Mouse (Mus musculus) gastrocnemius, adult 18-20 months (tissue): ENCODE measurements around the gene Sned1. TPM values are rescaled to one million over a fixed set of nuclear protein-coding genes. Genes with fewer than 3 reads are reported as not detected.
A peak's percentile ranks its signal among the peaks of the same experiment; 100 is the strongest.

Source experiments
- DNase-seq: peaks from one replicate; pipeline ENCODE4 v3.0.0; 2021; ENCODE audit warnings: low spot score
- microRNA-seq: library from miRNA; unstranded; fragments of <30 nt; microRNA quantifications from one replicate; pipeline ENCODE4 v1.2.0, GENCODE M21; 2021
- total RNA-seq, 2 experiments: library from RNA; stranded (reverse); gene quantifications; 2 replicates each; pipeline ENCODE4 v1.2.3; 2021

Sned1 gene
- total RNA-seq, 2 experiments from 2014 or later = 3.7 to 4.1 TPM

DNA sequence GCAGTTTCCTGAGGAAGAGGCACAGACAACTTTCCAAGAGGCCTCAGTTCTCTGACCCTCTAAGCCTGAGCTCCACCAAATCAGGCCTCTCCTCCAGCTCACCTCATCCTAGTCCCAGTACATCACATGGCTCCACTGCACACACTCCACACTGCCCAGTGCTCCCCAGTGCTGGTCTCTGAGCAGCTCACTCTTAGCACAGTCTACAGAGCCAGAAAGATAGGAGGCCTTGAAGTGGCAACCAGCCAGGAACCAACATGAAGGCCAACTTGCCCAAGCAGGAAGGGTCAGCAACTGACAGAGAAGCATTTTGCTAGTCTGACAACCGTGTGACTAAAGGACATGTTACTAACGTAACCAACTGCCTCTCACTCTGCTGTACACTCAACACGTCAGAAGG, 64.9 kb downstream of the Sned1 start:
- no peak for DNase-seq

DNA sequence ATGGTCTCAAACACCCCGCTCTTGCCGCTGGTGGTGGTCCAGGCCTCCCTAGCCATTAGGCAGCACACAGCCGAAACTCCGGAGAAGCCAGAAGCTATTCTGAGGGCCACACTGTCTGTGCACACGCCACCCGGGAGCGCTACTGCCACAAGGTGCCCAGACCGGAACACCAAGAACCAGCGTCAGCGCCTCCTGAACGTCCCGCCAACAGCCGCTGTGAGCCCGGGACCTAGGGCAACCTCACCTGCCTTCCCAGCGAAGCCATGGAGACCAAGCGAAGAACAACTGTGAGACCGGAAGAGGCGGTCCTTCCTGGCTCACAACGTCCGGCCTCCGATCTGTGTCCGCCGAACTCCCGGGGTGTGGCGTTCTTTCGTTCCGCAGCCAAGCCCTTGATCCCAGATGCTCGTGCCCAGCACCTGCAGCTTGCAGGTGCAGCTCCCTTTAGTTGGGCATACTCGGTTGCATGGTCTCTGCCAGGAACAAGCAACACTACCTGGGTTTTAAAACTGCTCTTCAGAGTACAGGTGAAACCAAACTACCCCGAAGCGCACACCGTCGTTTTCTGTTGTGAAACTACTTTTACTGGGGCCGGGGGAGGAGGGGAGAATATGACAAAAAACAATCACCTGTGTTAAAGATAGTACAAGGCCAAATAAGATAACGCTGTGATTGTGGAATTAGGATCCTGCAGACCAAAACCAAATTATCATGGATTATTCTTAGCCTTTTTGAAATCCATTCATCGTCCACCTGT, 70.1 kb downstream of the Sned1 start, which contains the start of gene Mterf4:
TSS of gene Mterf4 (minus strand) at position 335 of the 757 bp plus-strand sequence.
- peak; percentile 79 for DNase-seq

DNA sequence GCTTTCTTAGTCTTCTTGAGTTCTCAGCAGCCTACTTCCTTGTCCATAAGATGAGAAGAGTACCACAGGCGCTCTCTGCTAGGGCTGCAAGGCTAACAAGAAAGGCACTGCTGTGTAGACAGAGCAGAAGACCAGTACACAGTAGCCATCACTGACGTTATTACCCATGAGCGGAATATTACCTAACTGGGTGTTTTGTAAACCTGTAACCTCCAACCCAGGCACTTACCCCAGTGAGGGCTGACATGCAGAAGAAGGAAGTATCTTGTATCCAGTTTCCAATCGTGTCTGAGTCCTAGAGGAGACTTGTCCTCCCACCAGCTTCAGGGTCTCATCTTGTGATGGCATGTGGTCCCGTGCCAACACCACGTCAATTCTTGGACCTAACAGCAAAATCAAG, 88.3 kb downstream of the Sned1 start:
- no peak for DNase-seq

DNA sequence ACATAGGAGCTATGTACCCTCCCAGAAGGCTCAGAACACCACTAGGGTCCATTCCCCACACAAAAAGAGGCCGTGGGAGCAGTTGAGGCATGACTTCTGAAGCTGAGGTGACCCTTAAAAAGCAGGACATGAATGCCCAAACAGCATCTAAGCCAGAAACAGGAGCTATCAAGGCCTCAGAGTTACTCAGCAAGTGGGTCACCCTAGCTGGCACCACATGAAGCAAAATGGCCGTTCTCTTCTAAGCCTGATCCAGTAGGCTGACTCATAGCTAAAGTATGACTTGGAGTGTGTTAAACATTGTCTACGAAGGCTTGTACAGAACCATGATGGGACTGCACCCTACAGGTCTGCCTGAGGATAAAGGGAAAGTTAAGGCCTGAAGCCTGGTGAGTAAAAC, 90.8 kb downstream of the Sned1 start:
- no peak for DNase-seq

DNA sequence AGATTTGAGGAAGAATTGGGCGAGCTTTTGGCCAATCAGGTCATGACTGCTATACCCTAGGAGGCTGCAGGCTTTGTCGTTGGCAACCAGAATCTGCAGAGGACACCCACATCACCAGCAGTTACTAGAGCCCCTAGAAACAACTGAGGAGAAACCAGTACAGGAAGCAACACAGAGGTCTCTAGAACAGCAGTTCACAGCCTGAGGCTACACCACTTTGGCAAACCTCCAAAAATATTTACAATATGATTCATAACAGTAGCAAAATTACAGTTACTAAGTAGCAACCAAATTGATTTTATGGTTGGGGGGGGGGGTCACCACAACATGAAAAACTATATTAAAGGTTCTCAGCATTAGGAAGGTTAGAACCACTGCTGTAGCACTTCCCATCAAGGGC, 99.0 kb downstream of the Sned1 start:
- DNase-seq = no peak

DNA sequence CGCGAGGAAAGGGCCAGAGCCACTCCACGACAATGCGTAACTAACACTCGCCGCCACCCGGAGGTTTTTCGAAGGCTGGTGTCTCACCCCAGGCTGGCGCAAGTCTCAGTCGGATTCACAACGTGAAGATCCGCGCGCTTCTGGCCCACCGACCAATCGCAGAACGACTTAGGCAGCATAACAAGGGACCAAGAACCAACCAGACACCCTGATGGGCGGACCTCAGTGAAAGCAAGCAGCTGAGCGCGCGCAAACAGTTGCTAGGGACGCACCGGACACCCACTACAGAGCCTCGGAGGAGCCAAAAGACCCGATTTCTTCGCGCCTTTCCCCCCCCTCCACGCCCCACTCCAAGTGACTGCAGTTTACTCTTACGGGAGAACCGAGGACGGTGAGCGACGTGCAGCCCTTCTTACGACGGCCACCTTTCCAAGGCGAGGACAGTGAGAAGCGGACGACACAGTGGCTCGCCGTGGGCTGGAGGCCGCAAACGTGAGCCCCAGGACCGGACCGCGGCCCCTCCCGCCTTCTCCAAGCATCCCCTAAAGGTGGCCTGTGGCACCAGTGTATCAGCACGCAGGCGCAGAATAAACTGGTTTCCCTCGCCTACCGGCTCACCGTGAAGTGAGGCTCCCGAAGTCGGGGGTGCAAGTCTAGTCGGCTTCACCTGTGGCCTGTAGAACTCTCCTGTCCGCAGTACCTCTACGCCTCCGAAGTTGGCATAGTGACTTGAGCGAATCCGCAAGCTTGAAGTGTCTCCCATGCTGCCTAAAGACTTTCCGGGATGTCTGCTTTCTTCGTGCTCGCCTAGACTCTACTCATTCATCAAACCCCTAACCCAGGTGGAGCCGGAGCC, 107.2 kb downstream of the Sned1 start, which contains the start of the genes Ppp1r7 and Pask:
TSS of gene Ppp1r7 (plus strand) at position 207 of the 856 bp plus-strand sequence.
TSS of gene Pask (minus strand) at position 835 of the 856 bp plus-strand sequence.
- DNase-seq = peak; percentile 94

DNA sequence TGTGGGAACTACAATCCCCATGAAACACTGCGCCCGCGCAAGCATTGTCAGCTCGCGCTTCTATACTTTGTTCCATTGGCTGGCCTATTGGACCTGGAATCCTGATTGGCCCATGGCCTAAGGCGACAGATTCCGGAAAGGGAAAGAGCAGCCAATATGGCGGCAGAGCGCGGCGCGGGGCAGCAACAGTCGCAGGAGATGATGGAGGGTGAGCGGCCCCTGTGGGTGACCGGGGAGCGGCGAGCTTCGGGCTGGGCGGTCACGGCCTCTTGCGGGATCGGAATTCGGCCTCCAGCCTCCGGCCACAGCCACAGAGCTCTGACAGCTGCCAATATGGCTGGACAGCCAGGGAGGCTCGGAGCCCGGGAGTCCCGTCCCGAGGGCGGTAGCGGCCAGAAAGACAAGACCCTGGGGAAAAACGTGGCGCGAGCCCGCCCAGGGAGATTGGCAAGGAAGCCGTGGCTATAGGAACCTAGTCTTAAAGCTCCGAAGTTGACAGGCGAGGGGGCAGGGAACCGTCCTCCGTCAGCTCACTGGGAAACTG, 107.9 kb downstream of the Sned1 start:
- peak; percentile 96 for DNase-seq

DNA sequence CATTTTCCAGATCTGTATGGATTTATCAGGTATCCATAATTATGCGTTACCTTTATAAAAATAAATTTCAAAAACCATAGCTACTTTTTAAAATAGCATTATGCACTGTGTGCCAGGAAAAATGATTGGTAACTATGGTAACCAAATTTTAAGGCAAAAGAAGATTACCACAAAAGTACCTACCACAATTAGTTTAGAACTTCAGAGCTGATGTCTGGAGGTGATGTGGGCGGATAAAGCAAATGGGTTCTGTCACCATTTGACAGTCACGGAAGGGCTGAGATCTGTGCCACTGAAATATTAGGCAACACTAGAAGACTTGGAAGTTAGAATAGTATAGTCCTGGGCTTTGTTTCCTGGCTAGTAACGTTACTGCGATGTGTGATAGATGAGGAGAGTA, 111.5 kb downstream of the Sned1 start:
- no peak for DNase-seq

DNA sequence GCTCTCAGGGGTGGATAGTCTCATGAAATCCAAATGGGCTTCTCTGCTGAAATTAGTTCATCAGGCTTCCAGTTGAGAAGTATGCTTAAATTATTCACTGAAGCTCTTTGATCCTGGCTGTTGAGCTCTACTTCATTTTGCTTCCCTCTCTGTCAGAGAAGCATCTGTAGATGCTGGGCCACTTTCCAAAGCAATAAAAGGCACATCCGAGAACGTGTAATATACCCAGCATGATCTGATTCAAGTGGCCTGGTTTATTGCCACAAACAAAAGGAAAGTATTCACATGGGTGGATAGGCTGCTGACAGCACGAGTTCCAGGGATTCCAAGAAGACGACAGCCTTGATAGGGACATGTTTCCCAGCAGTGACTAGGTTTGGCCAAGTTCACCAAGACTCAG, 114.1 kb downstream of the Sned1 start:
- DNase-seq = no peak

Small RNA genes lying within 50 kb of the gene (microRNA-seq; reads per million reads assigned to microRNA genes)
- gene Mir6901 = not detected
- not detected for gene Mir6902

Other genes with a start within 250 kb of the Sned1 start
- gene Aqp12, start 229.5 kb upstream of the Sned1 start, total RNA-seq = not detected
- 1 to 10 TPM in 1 of 2 experiments, under 1 TPM in 1; 0.96 to 2.4 TPM for gene Kif1a, start 133.9 kb upstream of the Sned1 start, total RNA-seq
- not detected for gene Agxt, start 100.6 kb upstream of the Sned1 start, total RNA-seq
- gene 2310007B03Rik, start 74.9 kb upstream of the Sned1 start, total RNA-seq = not detected
- not detected for gene Crocc2, start 67.1 kb upstream of the Sned1 start, total RNA-seq
- 10 to 100 TPM in 1 of 2 experiments, 1 to 10 TPM in 1; 9.3 to 10.0 TPM for gene Mterf4, start 70.1 kb downstream of the Sned1 start, total RNA-seq
- gene Ppp1r7, start 107.0 kb downstream of the Sned1 start, total RNA-seq = 10 to 100 TPM; 16.2 to 21.0 TPM
- under 1 TPM; 0.07 to 0.32 TPM for gene Pask, start 107.6 kb downstream of the Sned1 start, total RNA-seq
- gene Ano7, start 138.1 kb downstream of the Sned1 start, total RNA-seq = not detected
- 100 to 1,000 TPM; 341 to 345 TPM for gene Hdlbp, start 243.0 kb downstream of the Sned1 start, total RNA-seq